In genomic region chr14:13960079-13960478, GRCm38 (mm10) we compare ENCODE assay signal across 9 mouse cellular contexts. TPM values are rescaled to one million over a fixed set of nuclear protein-coding genes. Genes with fewer than 3 reads are reported as not detected.
DNase-seq lines count a peak whose midpoint lies in the region; ATAC-seq and TF ChIP-seq lines count a peak whose summit lies in the region.
"Had no signal": no experiment of that assay in that cellular context is flagged by ENCODE, and none has a peak within 500 bp of the region (broad histone marks: within the 10 kb centered on the region; RNA-seq: fewer than 3 reads in every experiment).

No protein-coding gene starts in this region.

- H3K36me3 ChIP-seq in heart, embryonic 15.5 days: no peaks in the 10 kb centered on the region
- H3K36me3 ChIP-seq in macrophage (ENCODE audit: inconsistent target): no peaks in the 10 kb centered on the region
- no peaks in the 10 kb centered on the region for H3K36me3 ChIP-seq in spleen, adult 2 months (ENCODE audit: control insufficient read depth, insufficient read depth, low read length)

- H3K4me3 ChIP-seq in cortical plate, adult 2 months (ENCODE audit: insufficient read depth, low read length): peak overlapping the region; percentile 85
- H3K4me3 ChIP-seq in heart, embryonic 15.5 days: peak overlapping the region; percentile 97
- H3K4me3 ChIP-seq in macrophage (ENCODE audit: inconsistent target): peak overlapping the region; percentile 82
- H3K4me3 ChIP-seq in spleen, adult 2 months (ENCODE audit: extremely low read depth, insufficient read depth, insufficient read length): peak overlapping the region; percentile 74

- 3% methylated on average over 9 of the region's 9 CpGs for WGBS in heart, embryonic 15.5 days
- 6% methylated on average over 3 of the region's 9 CpGs for WGBS in macrophage (ENCODE audit: missing documents)
- WGBS in spleen, adult 2 months: under 1% methylated on average over 9 of the region's 9 CpGs

- H3K27me3 ChIP-seq in heart, embryonic 15.5 days: no peaks in the 10 kb centered on the region
- no peaks in the 10 kb centered on the region for H3K27me3 ChIP-seq in spleen, adult 2 months (ENCODE audit: control insufficient read depth, insufficient read depth, low read length)

- peak overlapping the region; percentile 94 for H3K9ac ChIP-seq in heart, embryonic 15.5 days

- no peak overlapping the region for H3K27ac ChIP-seq in cortical plate, adult 2 months (ENCODE audit: insufficient read depth, low read length)
- peak overlapping the region; percentile 86; the same call in 1 of the 2 replicates for H3K27ac ChIP-seq in heart, embryonic 15.5 days
- H3K27ac ChIP-seq in macrophage: peak overlapping the region; percentile 29; the same call in 1 of the 2 replicates
- H3K27ac ChIP-seq in spleen, adult 2 months (ENCODE audit: insufficient read depth, low read length): 0 out of 2 replicates have a peak overlapping the region, but pooled peaks have one; percentile 49

- peak overlapping the region; percentile 78 for H3K4me2 ChIP-seq in heart, embryonic 15.5 days

- TF ChIP-seq CTCF in cortical plate, adult 2 months (IDR thresholded peaks at IDR 0.05; ENCODE audit: extremely low read depth, insufficient read depth, low read length): no peak
- TF ChIP-seq CTCF in spleen, adult 2 months (IDR thresholded peaks at IDR 0.05; ENCODE audit: extremely low read depth, insufficient read depth, insufficient read length, insufficient replicate concordance): no peak

- peaks cover 70% of the 10 kb centered on the region for H3K79me2 ChIP-seq in macrophage (ENCODE audit: inconsistent target)

- no peak for TF ChIP-seq POLR2A in cortical plate, adult 2 months (IDR thresholded peaks at IDR 0.05; ENCODE audit: extremely low read depth, insufficient read depth, low read length)
- TF ChIP-seq POLR2A in spleen, adult 2 months (IDR thresholded peaks at IDR 0.05; ENCODE audit: low read depth, low read length): no peak

- H3K9me3 ChIP-seq in heart, embryonic 15.5 days (replicated peaks): no peaks in the 10 kb centered on the region

- no peaks in the 10 kb centered on the region; the same call in 1 of the 2 replicates for H3K4me1 ChIP-seq in cortical plate, adult 2 months (ENCODE audit: control insufficient read depth, insufficient read depth, low read length)
- H3K4me1 ChIP-seq in heart, embryonic 15.5 days (replicated peaks): peaks cover 16% of the 10 kb centered on the region
- H3K4me1 ChIP-seq in spleen, adult 2 months (ENCODE audit: control insufficient read depth, insufficient read depth, insufficient read length): peaks cover 2% of the 10 kb centered on the region

- peak; percentile 52 to 55 for DNase-seq in B cell, adult 2 months
- peak; percentile 39 for DNase-seq in MEL-GATA-1-ER (ENCODE audit: extremely low read depth, low read depth)
- peak; percentile 31 to 67 for DNase-seq in kidney, postnatal 36 days
- peak; percentile 9 to 28 for DNase-seq in spleen, adult 2 months (ENCODE audit: low read depth in 1 of 2, low spot score in 2 of 2)

- ATAC-seq in heart, embryonic 15.5 days (replicated peaks; ENCODE audit: insufficient number of reproducible peaks, insufficient read depth, low FRiP score, low read depth): no peak; the same call in 1 of the 2 replicates
- no peak for ATAC-seq in frontal cortex, adult (ENCODE audit: low TSS enrichment)

RNA-seq across cellular contexts. Expression of gene Atxn7, which starts 1.2 kb away (rescaled TPM):
- 26.0 and 28.5 TPM in 2 replicates for polyA plus RNA-seq in cortical plate, adult 2 months (2012; rRNA removed)
- polyA plus RNA-seq in heart, embryonic 15.5 days (2015; fragmentation: Nextera tagmentation; extraction: Ambion mirVana): 3.0 and 3.4 TPM in 2 replicates
- total RNA-seq in macrophage (2018; cell fraction: chromatin; rRNA removed): 100 to 1,000 TPM in 15 of 26 experiments, 10 to 100 TPM in 11; 71.0 to 143 (median 103) TPM
- 10 to 100 TPM in 24 of 26 experiments, 1 to 10 TPM in 2; 6.9 to 19.0 (median 13.3) TPM for total RNA-seq in macrophage (2018; cell fraction: cytosol; rRNA removed)
- total RNA-seq in macrophage (2018; cell fraction: nucleus; rRNA removed): 10 to 100 TPM; 37.4 to 98.6 (median 69.4) TPM
- polyA plus RNA-seq in macrophage (2018): 6.2 to 10.2 TPM (median 6.7 TPM) in 3 replicates
- 20.3 and 24.3 TPM in 2 replicates for polyA plus RNA-seq in spleen, adult 2 months (2012; rRNA removed)

RNA-seq across cellular contexts. Expression of gene Thoc7, which starts 1.6 kb away (rescaled TPM):
- polyA plus RNA-seq in cortical plate, adult 2 months (2012; rRNA removed): 82.4 and 85.8 TPM in 2 replicates
- 143 and 177 TPM in 2 replicates for polyA plus RNA-seq in heart, embryonic 15.5 days (2015; fragmentation: Nextera tagmentation; extraction: Ambion mirVana)
- 10 to 100 TPM; 12.0 to 65.8 (median 37.3) TPM for total RNA-seq in macrophage (2018; cell fraction: chromatin; rRNA removed)
- total RNA-seq in macrophage (2018; cell fraction: cytosol; rRNA removed): 10 to 100 TPM; 32.8 to 52.8 (median 43.9) TPM
- total RNA-seq in macrophage (2018; cell fraction: nucleus; rRNA removed): 10 to 100 TPM; 16.5 to 49.9 (median 30.2) TPM
- 53.9 to 80.8 TPM (median 66.8 TPM) in 3 replicates for polyA plus RNA-seq in macrophage (2018)
- polyA plus RNA-seq in spleen, adult 2 months (2012; rRNA removed): 7.0 and 8.2 TPM in 2 replicates

RNA-seq across cellular contexts. Expression of gene Gm281, which starts 45.8 kb away (rescaled TPM):
- not detected in 2 replicates for polyA plus RNA-seq in cortical plate, adult 2 months (2012; rRNA removed)
- polyA plus RNA-seq in heart, embryonic 15.5 days (2015; fragmentation: Nextera tagmentation; extraction: Ambion mirVana): not detected in 2 replicates
- total RNA-seq in macrophage (2018; cell fraction: chromatin; rRNA removed): not detected
- total RNA-seq in macrophage (2018; cell fraction: cytosol; rRNA removed): not detected
- total RNA-seq in macrophage (2018; cell fraction: nucleus; rRNA removed): not detected
- not detected in 3 replicates for polyA plus RNA-seq in macrophage (2018)
- polyA plus RNA-seq in spleen, adult 2 months (2012; rRNA removed): not detected in 2 replicates
- total RNA-seq: layer of hippocampus, adult 18-20 months had no signal
